In genomic region chr15:84301026-84301425, GRCm38 (mm10) we compare ENCODE assay signal across 9 mouse cellular contexts. TPM values are rescaled to one million over a fixed set of nuclear protein-coding genes. Genes with fewer than 3 reads are reported as not detected.
DNase-seq lines count a peak whose midpoint lies in the region; ATAC-seq and TF ChIP-seq lines count a peak whose summit lies in the region.
"Had no signal": no experiment of that assay in that cellular context is flagged by ENCODE, and none has a peak within 500 bp of the region (broad histone marks: within the 10 kb centered on the region; RNA-seq: fewer than 3 reads in every experiment).

No protein-coding gene starts in this region.

- TF ChIP-seq CTCF in hindbrain, postnatal 0 days (IDR thresholded peaks at IDR 0.05; ENCODE audit: low read depth) = no peak

- peak; percentile 45 for ATAC-seq in forebrain, embryonic 11.5 days (replicated peaks; ENCODE audit: low FRiP score)
- no peak for ATAC-seq in hindbrain, postnatal 0 days
- ATAC-seq in monocyte, adult 5-6 weeks (replicated peaks; ENCODE audit: insufficient number of reproducible peaks, low FRiP score, low TSS enrichment, poor library complexity, severe bottlenecking) = no peak

- no peaks in the 10 kb centered on the region for H3K27me3 ChIP-seq in forebrain, embryonic 11.5 days (ENCODE audit: control insufficient read depth, insufficient read depth, low read length)
- no peaks in the 10 kb centered on the region for H3K27me3 ChIP-seq in hindbrain, postnatal 0 days (ENCODE audit: insufficient read depth, low read length)

- no peaks in the 10 kb centered on the region for H3K9me3 ChIP-seq in forebrain, embryonic 11.5 days (ENCODE audit: control insufficient read depth, low read length)
- no peaks in the 10 kb centered on the region for H3K9me3 ChIP-seq in hindbrain, postnatal 0 days (ENCODE audit: low read length)

- peak; percentile 46 for DNase-seq in kidney, postnatal 14 days
- no peak for DNase-seq in kidney, adult 8-10 months
- DNase-seq in cerebellum, adult 11-12 months = peak; percentile 34
- peak; percentile 69 for DNase-seq in forebrain, embryonic 11.5 days (ENCODE audit: low spot score)
- DNase-seq in hindbrain, postnatal 0 days (ENCODE audit: low spot score) = peak; percentile 73
- peak; percentile 95 for DNase-seq in retina, postnatal 1 day
- DNase-seq in thymus, postnatal 36 days = no peak

- peak overlapping the region; percentile 51 for H3K27ac ChIP-seq in forebrain, embryonic 11.5 days (ENCODE audit: low read depth, low read length)
- H3K27ac ChIP-seq in hindbrain, postnatal 0 days = no peak overlapping the region

- peaks cover 50% of the 10 kb centered on the region for H3K4me1 ChIP-seq in forebrain, embryonic 11.5 days (replicated peaks; ENCODE audit: control insufficient read depth, insufficient read depth, low read length)
- peaks cover 49% of the 10 kb centered on the region for H3K4me1 ChIP-seq in hindbrain, postnatal 0 days (ENCODE audit: insufficient read depth, low read length)

- no peak overlapping the region for H3K9ac ChIP-seq in forebrain, embryonic 11.5 days (ENCODE audit: low read length)
- H3K9ac ChIP-seq in hindbrain, postnatal 0 days (replicated peaks; ENCODE audit: low read length) = no peak overlapping the region

- peak overlapping the region; percentile 21; the same call in 1 of the 2 replicates for H3K4me2 ChIP-seq in forebrain, embryonic 11.5 days (ENCODE audit: low read depth, low read length, severe bottlenecking)
- H3K4me2 ChIP-seq in hindbrain, postnatal 0 days (ENCODE audit: low read depth, low read length) = no peak overlapping the region

- no peaks in the 10 kb centered on the region for H3K36me3 ChIP-seq in forebrain, embryonic 11.5 days (ENCODE audit: control insufficient read depth, insufficient read depth, low read length)
- H3K36me3 ChIP-seq in hindbrain, postnatal 0 days (ENCODE audit: insufficient read depth, low read length) = no peaks in the 10 kb centered on the region
- H3K36me3 ChIP-seq: G1E had no signal

- H3K4me3 ChIP-seq in forebrain, embryonic 11.5 days (ENCODE audit: low read depth, low read length) = no peak overlapping the region
- no peak overlapping the region for H3K4me3 ChIP-seq in hindbrain, postnatal 0 days (ENCODE audit: low read length)

- 4% methylated on average over 7 of the region's 7 CpGs for WGBS in forebrain, embryonic 11.5 days
- WGBS in hindbrain, postnatal 0 days = 17% methylated on average over 7 of the region's 7 CpGs

RNA-seq across cellular contexts. Expression of gene Parvg, which starts 22.8 kb away (rescaled TPM):
- polyA plus RNA-seq in forebrain, embryonic 11.5 days (2014; fragmentation: Nextera tagmentation; extraction: Ambion mirVana) = 0.35 and 0.56 TPM in 2 replicates
- total RNA-seq in hindbrain, postnatal 0 days (2014; rRNA removed) = 1.1 and 1.4 TPM in 2 replicates
- polyA plus RNA-seq in hindbrain, postnatal 0 days (2015; fragmentation: Nextera tagmentation; extraction: Ambion mirVana) = 1.8 and 1.9 TPM in 2 replicates
- 54.1 to 106 TPM (median 56.9 TPM) in 3 replicates for total RNA-seq in monocyte, adult 5-6 weeks (2017)
- total RNA-seq: G1E had no signal

Comparison
In these comparisons a context has a peak if more than half of its experiments do, and no peak if none do; other contexts are left out.
1. DNase-seq: peak in kidney, postnatal 14 days (single experiment), cerebellum, adult 11-12 months (single experiment), forebrain, embryonic 11.5 days (single experiment), hindbrain, postnatal 0 days (single experiment) and retina, postnatal 1 day (single experiment); none in kidney, adult 8-10 months (0 of 2) and thymus, postnatal 36 days (0 of 2).
2. RNA of gene Parvg, which starts 22.8 kb away (total RNA-seq): 54.1 to 106 TPM in monocyte, adult 5-6 weeks; 1.1 to 1.4 TPM in hindbrain, postnatal 0 days; every median in the first group is over 10 times any median in the second.